Mouse (Mus musculus) kidney, adult 11 months (tissue): Measurements from ENCODE around the gene 2010111I01Rik.
A peak's percentile ranks its signal among the peaks of the same experiment; 100 is the strongest.

ENCODE experiments used
- DNase-seq: peaks from one replicate; pipeline ENCODE4 v3.0.0; 2022

Gene 2010111I01Rik

GRCm38 (mm10) chr13:63156264-63156663, 191.6 kb downstream of the 2010111I01Rik start:
- DNase-seq, result no peak

GRCm38 (mm10) chr13:63170282-63171073, 205.8 kb downstream of the 2010111I01Rik start:
- no peak for DNase-seq

- DNase-seq, result no peak
Observed at GRCm38 (mm10) chr13:63171347-63172096, 206.8 kb downstream of the 2010111I01Rik start.

GRCm38 (mm10) chr13:63172097-63172445, 207.4 kb downstream of the 2010111I01Rik start:
- no peak for DNase-seq

GRCm38 (mm10) chr13:63174252-63175020, 209.7 kb downstream of the 2010111I01Rik start:
- no peak for DNase-seq

GRCm38 (mm10) chr13:63176131-63176530, 211.4 kb downstream of the 2010111I01Rik start:
- no peak for DNase-seq

GRCm38 (mm10) chr13:63177232-63177631, 212.5 kb downstream of the 2010111I01Rik start:
- DNase-seq, result no peak

DNA sequence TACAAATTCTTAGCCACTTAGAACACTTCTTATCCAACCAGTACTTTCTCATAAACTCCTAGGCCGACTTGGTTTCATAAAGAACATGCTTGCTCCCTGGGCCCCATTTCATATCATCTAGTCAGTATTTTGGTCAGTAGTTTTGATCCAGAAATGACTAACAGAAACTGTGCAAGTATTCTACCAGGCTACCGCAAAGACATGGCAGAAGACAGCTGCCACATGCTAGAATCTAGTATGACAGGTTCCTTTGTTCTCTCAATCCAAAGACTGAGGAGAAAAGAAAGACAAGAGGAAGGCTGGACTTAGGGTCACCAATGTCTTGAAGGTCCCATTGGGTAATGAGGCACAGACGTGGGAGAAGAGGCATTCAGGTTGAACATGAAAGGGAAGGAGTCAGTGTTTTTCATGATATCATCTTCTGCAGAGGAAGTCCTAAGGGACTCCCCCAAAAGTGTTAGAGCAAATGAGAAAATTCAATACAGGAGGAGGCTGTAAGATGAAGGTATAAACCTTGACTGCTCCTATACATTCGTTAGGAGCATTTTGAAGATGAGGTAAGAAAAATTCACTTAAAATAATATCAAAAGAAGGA, 216.0 kb downstream of the 2010111I01Rik start:
- DNase-seq, result no peak

- DNase-seq, result no peak
Observed at GRCm38 (mm10) chr13:63184946-63185345, 220.3 kb downstream of the 2010111I01Rik start.

- DNase-seq, result no peak
Observed at GRCm38 (mm10) chr13:63186217-63186616, 221.5 kb downstream of the 2010111I01Rik start.

- DNase-seq, result no peak
Observed at GRCm38 (mm10) chr13:63186642-63187041, 221.9 kb downstream of the 2010111I01Rik start.

DNA sequence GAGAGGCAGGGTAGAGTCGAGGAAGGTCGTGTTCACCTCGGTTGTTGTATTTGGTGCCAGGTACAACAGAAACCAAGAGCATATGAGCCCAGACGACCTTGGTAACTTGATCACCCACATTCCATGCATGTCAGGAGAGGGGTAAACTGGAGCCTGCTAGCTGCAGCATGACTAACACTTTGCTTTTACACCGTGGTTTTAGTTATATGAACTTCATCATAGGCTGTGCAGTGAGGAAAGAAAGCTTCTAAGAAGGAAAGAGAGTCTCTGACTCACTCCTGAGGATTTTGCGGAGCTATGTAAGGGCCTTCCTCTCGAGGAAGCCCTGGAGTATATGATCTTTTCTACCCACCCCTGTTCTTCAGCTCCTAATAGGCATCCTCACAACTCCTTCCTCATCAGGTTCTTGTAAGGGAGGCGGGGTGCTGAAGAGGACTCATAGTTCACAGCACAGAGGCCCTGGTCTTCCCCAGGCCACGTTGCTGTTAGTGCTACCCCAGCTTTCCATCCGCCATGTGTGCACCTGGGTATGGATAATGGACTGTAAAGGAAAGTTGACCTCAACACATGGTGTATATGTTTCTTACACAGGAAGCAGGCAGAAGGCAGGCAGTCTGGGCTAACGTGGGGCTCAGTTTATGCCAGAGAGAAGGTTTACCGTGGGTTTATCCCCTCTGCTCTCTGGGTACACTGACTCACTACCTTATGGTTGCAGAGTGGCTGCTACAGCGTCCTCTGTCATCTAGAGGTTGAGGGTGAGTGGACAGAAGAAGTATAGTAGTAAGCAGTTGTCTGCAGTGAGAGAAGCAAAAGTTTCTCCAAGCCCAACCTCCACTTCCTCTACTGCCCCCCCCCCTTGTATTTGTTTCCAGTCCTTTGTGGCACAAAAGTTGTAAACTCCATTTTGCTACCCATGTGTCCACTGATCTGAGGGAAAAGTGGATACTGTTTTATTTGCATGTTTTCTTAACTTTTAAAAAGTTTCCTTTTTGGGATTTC, 222.8 kb downstream of the 2010111I01Rik start:
- DNase-seq, result peak; percentile 80

DNA sequence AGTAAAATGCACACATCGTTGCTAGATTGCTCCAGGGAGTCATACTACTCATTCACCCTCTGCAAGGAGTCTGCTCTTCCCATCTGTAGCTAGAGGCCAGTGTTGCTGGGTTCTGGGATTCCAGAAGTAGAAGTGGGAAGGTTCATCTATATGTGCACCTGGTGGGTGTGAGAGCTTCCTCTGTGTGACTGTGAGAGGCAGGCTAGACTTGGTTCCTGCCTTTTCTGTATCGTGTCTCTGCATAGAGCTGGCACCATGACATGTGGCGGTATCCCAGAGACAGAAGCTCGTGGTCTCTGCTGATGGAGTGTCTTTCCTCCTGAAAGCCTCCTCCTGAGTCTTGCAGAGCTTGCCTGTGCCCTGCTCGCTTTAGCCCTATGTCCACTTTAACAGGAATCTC, 223.6 kb downstream of the 2010111I01Rik start:
- DNase-seq, result no peak

- DNase-seq, result peak; percentile 86
Observed at GRCm38 (mm10) chr13:63188811-63189210, 224.1 kb downstream of the 2010111I01Rik start.

DNA sequence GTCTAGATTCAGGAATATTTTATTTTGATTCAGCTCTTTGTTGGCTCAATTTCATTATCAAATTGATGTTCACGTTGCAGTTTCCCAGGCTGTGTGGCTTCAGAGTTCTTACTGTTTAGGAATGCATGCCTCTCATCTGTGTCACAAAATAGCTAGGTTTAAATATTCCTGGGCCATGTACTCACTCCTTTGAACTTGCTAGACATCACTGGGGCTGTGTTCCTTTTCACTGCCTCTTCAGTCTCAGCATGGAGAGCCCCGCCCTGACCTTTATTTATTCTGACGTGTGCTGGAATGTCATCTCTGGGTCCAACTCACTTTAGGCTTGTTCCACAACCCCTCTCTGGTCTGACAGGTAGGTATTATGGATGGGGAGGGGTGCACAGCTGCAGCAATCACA, 228.7 kb downstream of the 2010111I01Rik start:
- DNase-seq, result no peak

DNA sequence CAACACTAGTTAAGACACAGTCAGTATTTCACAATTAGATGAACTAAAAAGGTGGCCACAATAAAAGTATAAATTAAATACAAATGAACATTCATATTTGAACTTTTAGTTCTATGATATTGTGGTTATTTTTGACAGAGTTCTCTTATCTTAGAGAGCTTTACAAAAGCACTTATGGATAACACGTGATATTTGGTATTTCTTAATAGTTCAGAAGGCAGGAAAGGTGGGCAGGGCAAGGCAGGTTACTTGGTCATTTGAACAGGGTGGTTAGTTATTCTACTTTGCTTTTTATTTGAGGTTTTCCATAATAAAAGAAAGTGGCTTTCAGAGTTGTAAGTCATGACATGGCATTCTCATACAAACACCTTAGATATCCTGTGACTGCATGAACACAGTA, 233.3 kb downstream of the 2010111I01Rik start:
- DNase-seq, result no peak

GRCm38 (mm10) chr13:63199588-63199987, 234.9 kb downstream of the 2010111I01Rik start:
- DNase-seq, result no peak

DNA sequence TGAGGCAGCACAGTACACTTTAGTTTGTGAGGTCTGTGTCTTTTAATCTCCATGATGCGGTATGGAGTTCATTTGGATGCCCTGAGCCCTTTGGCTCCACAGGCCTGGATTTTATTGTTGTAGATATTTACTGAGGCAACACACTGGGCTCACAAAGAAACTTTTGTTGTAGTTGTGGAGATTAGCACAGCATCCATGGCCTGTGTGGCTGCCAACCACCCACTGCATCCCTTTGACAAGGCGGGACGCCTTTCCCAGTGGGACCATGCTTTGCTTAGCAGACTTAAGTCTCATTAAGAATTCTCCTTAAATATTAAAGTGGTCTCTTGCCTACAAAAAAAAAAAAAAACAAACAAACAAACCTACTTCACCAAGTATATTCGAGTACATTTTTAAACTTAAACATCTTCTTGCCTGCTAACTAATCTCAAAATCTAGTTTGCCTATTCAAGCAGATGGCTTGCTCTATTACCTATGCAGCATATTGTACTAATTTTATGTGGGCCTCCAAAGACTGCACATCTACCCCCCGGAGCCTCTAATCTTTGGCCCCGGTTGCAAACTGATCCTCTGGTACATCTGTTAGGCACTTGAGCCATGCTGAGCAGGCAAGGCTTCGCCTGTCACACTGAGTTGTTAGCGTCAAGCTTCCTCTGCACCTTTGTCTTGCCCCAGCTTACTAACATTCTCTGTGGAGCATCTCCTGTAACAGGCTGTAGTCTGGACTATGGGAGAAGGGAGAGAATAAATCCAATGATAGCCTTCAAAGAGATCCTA, 239.0 kb downstream of the 2010111I01Rik start:
- DNase-seq, result no peak

DNA sequence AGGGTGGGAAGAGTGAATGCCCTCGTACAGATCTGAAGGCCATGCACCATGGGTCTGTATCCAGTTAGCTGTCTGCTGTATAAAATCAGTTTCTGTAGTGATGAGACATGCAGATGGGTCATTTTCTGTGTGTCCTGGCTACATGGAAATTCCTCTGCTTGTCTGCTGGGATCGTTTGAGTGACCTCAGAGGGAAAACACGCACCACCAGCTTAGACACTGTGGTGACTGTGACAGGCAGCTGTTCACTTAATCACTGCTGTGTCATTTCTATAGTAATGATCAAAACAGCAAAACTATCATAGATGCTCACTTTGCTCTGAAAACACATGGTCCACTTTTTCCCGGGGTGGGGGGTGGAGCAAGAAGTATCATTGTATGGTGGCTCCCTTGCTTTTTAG, 241.1 kb downstream of the 2010111I01Rik start:
- no peak for DNase-seq

GRCm38 (mm10) chr13:63206396-63206795, 241.7 kb downstream of the 2010111I01Rik start:
- DNase-seq, result no peak

DNA sequence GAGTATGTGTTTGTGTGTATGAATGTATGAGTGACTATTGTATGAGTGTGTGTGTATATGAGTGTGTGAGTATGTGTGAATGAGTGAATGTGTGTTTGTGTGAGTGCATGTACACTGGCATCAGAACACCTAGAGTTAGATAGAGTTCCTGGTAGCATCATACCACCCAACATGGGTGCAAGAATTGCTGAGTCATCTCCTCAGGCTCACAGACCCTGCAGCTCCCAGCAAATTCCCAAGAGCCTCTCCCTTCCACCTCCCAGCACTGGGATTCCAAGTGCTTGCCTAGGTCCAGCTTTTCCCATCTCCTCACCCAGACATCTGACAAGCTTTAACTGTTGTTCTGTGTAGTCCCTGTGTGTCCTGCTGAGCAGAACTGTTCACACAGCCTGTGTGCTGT, 251.8 kb downstream of the 2010111I01Rik start:
- DNase-seq, result no peak
